7 mouse cellular contexts compared by ENCODE assay signal in the genomic region with DNA sequence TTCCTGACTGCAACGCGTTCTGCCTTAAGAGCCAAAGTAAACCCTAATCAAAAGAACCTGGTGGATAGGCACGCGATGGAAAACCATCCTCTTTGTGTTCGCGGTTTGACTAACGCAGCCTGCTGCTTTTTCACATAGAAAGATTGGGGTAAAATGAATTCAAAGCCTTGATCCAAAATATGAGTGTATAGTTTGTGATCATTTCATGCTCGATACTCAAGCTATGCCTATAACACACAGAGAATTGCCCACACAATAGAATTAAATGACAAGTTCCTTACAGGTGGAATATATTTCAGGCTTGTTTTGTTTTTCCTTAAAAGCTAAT.
A peak's percentile ranks its signal among the peaks of the same experiment; 100 is the strongest.
DNase-seq lines count a peak whose midpoint lies in the region; ATAC-seq and TF ChIP-seq lines count a peak whose summit lies in the region.

No protein-coding gene starts in this region.

- peak overlapping the region; percentile 65 for H3K4me3 ChIP-seq in lung, embryonic 16.5 days (ENCODE audit: low read length)
- peak overlapping the region; percentile 79 for H3K4me3 ChIP-seq in erythroblast, embryonic 14.5 days (replicated peaks)
- peak overlapping the region; percentile 48 for H3K4me3 ChIP-seq in limb, embryonic 12.5 days (replicated peaks)
- H3K4me3 ChIP-seq in small intestine, adult 2 months (ENCODE audit: low read depth, low read length): peak overlapping the region; percentile 61

- H3K4me1 ChIP-seq in lung, embryonic 16.5 days (replicated peaks; ENCODE audit: control insufficient read depth, insufficient read depth, low read length): peaks cover 8% of the 10 kb centered on the region
- H3K4me1 ChIP-seq in erythroblast, embryonic 14.5 days (ENCODE audit: control insufficient read depth): peaks cover 22% of the 10 kb centered on the region
- peaks cover 18% of the 10 kb centered on the region for H3K4me1 ChIP-seq in limb, embryonic 12.5 days (replicated peaks)
- H3K4me1 ChIP-seq in small intestine, adult 2 months (ENCODE audit: control insufficient read depth, insufficient read depth, insufficient read length, low read length): peaks cover 3% of the 10 kb centered on the region; the same call in 1 of the 2 replicates

- TF ChIP-seq CTCF in small intestine, adult 2 months (IDR thresholded peaks at IDR 0.05; ENCODE audit: extremely low read depth, insufficient read length, insufficient replicate concordance, low read depth, low read length): no peak

- no peak for TF ChIP-seq POLR2A in small intestine, adult 2 months (IDR thresholded peaks at IDR 0.05; ENCODE audit: low read depth, low read length)

- peak overlapping the region; percentile 74 for H3K9ac ChIP-seq in lung, embryonic 16.5 days (ENCODE audit: low read length)
- peak overlapping the region; percentile 63; the same call in 1 of the 2 replicates for H3K9ac ChIP-seq in limb, embryonic 12.5 days (replicated peaks)

- H3K27me3 ChIP-seq in lung, embryonic 16.5 days (ENCODE audit: control insufficient read depth, insufficient read depth, low read depth, low read length): no peaks in the 10 kb centered on the region
- no peaks in the 10 kb centered on the region for H3K27me3 ChIP-seq in erythroblast, embryonic 14.5 days (ENCODE audit: control insufficient read depth)
- no peaks in the 10 kb centered on the region for H3K27me3 ChIP-seq in limb, embryonic 12.5 days
- no peaks in the 10 kb centered on the region for H3K27me3 ChIP-seq in small intestine, adult 2 months (ENCODE audit: control insufficient read depth, insufficient read depth, low read length)

- peak overlapping the region; percentile 60 for H3K4me2 ChIP-seq in lung, embryonic 16.5 days (ENCODE audit: low read depth, low read length)
- H3K4me2 ChIP-seq in limb, embryonic 12.5 days: peak overlapping the region; percentile 74

- DNase-seq in lung, postnatal 14 days: no peak
- no peak for DNase-seq in right cerebral cortex, adult 18-20 months

- H3K9me3 ChIP-seq in lung, embryonic 16.5 days (ENCODE audit: control insufficient read depth, low read length): no peaks in the 10 kb centered on the region
- no peaks in the 10 kb centered on the region for H3K9me3 ChIP-seq in erythroblast, embryonic 14.5 days (ENCODE audit: control insufficient read depth, low read length)
- H3K9me3 ChIP-seq in limb, embryonic 12.5 days: no peaks in the 10 kb centered on the region

- WGBS in lung, embryonic 16.5 days: 1% methylated on average over 8 of the region's 8 CpGs
- 2% methylated on average over 8 of the region's 8 CpGs for WGBS in limb, embryonic 12.5 days
- WGBS in small intestine, adult 2 months: 0% methylated on average over 8 of the region's 8 CpGs

- ATAC-seq in lung, embryonic 16.5 days (ENCODE audit: low read depth): peak; percentile 11; the same call in 1 of the 2 replicates
- no peak; the same call in 1 of the 2 replicates for ATAC-seq in limb, embryonic 12.5 days (ENCODE audit: insufficient number of reproducible peaks, insufficient read depth, low FRiP score, low TSS enrichment, low read depth)
- no peak; the same call in 1 of the 2 replicates for ATAC-seq in erythroid progenitor cell, adult 5-6 weeks (replicated peaks; ENCODE audit: low FRiP score, poor library complexity, severe bottlenecking)

- no peaks in the 10 kb centered on the region for H3K36me3 ChIP-seq in lung, embryonic 16.5 days (ENCODE audit: control insufficient read depth, insufficient read depth, low read length)
- H3K36me3 ChIP-seq in erythroblast, embryonic 14.5 days (ENCODE audit: control insufficient read depth): no peaks in the 10 kb centered on the region
- peaks cover 3% of the 10 kb centered on the region; the same call in 1 of the 2 replicates for H3K36me3 ChIP-seq in limb, embryonic 12.5 days
- peaks cover 3% of the 10 kb centered on the region for H3K36me3 ChIP-seq in small intestine, adult 2 months (ENCODE audit: control insufficient read depth, insufficient read depth, low read length)

- H3K27ac ChIP-seq in lung, embryonic 16.5 days (ENCODE audit: low read length): peak overlapping the region; percentile 81
- peak overlapping the region; percentile 84 for H3K27ac ChIP-seq in limb, embryonic 12.5 days
- H3K27ac ChIP-seq in small intestine, adult 2 months (ENCODE audit: insufficient read depth, low read depth, low read length): peak overlapping the region; percentile 85
